Mouse (Mus musculus): Measurements from ENCODE around the gene Racgap1. TPM values are rescaled to one million over a fixed set of nuclear protein-coding genes. Genes with fewer than 3 reads are reported as not detected.

Gene Racgap1
- polyA plus RNA-seq (2015; fragmentation: Nextera tagmentation; extraction: Ambion mirVana), result 70.4 and 74.5 TPM in 2 replicates

GRCm38 (mm10) chr15:99651163-99651872 is at the start of gene Racgap1:
Gene Racgap1, minus strand, starts transcription at chr15:99651656.

DNA sequence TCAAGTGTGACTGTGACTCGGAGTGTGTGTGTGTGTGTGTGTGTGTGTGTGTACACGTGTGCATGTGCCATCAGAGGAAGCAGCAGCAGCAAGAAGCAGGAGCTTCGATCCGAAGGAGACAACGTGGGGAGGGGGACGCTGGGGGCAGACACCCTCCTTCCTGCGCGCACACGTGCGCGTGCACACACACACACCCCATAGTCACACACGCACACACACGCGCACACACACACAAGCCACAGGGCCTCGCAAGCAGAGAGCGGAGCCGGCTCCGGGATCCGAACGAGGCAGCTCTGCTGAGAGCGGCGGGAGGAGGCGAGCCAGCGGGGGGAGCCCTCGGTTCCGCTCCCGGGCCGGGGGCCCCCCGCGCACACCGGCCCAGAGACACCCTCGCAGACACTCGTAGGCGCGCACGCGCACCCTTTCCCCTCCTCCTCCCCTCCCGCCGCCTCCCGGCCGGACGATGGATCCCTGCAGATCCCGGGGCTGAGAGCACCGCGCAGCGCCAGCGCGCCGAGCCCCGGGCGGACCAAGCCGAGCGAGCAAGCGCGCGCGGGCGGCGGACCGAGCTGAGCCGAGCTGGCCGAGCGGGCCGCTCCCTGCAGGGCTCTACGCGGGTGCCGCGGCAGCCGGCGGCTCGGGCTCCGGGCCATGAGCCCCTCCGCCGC is 18.8 kb upstream of the Racgap1 start, which contains the start of gene Asic1:
TSS of gene Asic1 (plus strand) at position 215 of the 668 bp plus-strand sequence.

GRCm38 (mm10) chr15:99600986-99601822 is 50.3 kb downstream of the Racgap1 start, which contains the start of gene Aqp6:
Gene Aqp6, plus strand, starts transcription at chr15:99601400.

DNA sequence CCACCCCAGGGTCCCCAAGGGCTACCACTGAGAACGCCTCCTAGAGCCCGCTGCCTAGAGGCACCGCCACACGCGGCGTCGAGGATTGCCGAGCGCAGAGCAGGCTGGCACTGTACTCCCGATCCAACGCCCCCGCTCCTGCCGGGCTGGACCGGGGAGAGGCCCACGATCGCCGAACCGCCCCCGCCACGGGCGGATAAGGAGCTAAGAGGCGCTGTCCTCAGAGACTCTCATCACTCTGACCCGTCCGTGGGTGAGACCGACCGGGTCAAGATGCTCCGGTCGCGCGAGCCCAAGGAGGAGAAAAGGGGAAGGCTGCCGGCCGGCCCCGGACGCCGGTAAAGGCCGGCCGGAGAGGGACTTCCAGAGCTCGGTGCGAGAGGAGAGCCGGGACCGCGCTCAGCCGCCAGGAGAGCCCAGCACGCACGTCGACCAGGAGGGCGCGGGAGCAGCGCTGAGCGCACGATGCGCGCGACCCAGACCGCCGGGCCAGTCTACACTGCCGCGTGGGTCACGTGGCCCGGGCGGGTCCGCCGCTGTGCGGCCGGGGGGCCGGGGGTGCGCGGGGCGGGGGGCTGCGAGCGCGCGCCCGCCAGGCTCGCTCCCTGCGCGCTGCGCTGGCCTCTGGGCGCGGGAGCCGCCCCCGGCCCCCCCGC is 60.9 kb downstream of the Racgap1 start, which contains the start of gene Aqp5:
TSS of gene Aqp5 (plus strand) at position 354 of the 656 bp plus-strand sequence.

DNA sequence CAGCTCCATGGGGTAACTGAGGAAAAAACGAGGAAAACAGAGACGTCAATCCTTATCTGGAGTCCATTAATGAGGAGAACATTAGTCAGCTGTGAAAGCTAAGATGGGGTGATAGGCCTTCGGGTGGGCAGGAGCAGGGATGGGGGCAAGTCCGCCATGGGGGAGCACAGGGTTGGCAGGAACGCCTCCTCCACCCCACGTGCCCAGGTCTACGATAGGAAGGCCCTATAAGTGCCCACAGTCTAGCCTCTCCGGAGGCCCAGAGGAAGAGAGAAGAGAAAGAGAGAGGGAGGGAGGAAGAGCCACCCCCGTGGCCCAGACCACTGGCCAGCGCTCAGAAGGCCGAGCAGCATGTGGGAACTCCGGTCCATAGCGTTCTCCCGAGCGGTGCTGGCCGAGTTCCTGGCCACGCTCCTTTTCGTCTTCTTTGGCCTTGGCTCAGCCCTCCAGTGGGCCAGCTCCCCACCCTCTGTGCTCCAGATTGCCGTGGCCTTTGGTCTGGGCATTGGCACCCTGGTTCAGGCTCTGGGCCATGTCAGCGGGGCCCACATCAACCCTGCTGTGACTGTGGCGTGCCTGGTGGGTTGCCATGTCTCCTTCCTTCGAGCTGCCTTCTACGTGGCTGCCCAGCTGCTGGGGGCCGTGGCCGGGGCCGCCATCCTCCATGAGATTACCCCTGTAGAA is 72.5 kb downstream of the Racgap1 start, which contains the start of gene Aqp2:
TSS of gene Aqp2 (plus strand) at position 254 of the 684 bp plus-strand sequence.

Other genes with a start within 250 kb of the Racgap1 start
- 1.4 and 2.2 TPM in 2 replicates for gene Nckap5l, start 193.9 kb downstream of the Racgap1 start, polyA plus RNA-seq (2015; fragmentation: Nextera tagmentation; extraction: Ambion mirVana)
- gene Bcdin3d, start 176.9 kb downstream of the Racgap1 start, polyA plus RNA-seq (2015; fragmentation: Nextera tagmentation; extraction: Ambion mirVana), result 7.7 and 8.2 TPM in 2 replicates
- 0.13 TPM in 1 of 2 replicates, not detected in the other for gene Faim2, start 123.5 kb downstream of the Racgap1 start, polyA plus RNA-seq (2015; fragmentation: Nextera tagmentation; extraction: Ambion mirVana)
- gene Aqp2, start 72.6 kb downstream of the Racgap1 start, polyA plus RNA-seq (2015; fragmentation: Nextera tagmentation; extraction: Ambion mirVana), result not detected in 2 replicates
- gene Aqp5, start 60.9 kb downstream of the Racgap1 start, polyA plus RNA-seq (2015; fragmentation: Nextera tagmentation; extraction: Ambion mirVana), result 0.17 and 0.29 TPM in 2 replicates
- gene Aqp6, start 50.3 kb downstream of the Racgap1 start, polyA plus RNA-seq (2015; fragmentation: Nextera tagmentation; extraction: Ambion mirVana), result not detected in 2 replicates
- gene Asic1, start 18.7 kb upstream of the Racgap1 start, polyA plus RNA-seq (2015; fragmentation: Nextera tagmentation; extraction: Ambion mirVana), result 0.25 and 0.52 TPM in 2 replicates
- 11.6 and 14.5 TPM in 2 replicates for gene Smarcd1, start 50.5 kb upstream of the Racgap1 start, polyA plus RNA-seq (2015; fragmentation: Nextera tagmentation; extraction: Ambion mirVana)
- gene Gm17349, start 53.8 kb upstream of the Racgap1 start, polyA plus RNA-seq (2015; fragmentation: Nextera tagmentation; extraction: Ambion mirVana), result not detected in 2 replicates
- 0.19 and 0.33 TPM in 2 replicates for gene Gpd1, start 65.9 kb upstream of the Racgap1 start, polyA plus RNA-seq (2015; fragmentation: Nextera tagmentation; extraction: Ambion mirVana)
- 115 and 136 TPM in 2 replicates for gene Cox14, start 74.0 kb upstream of the Racgap1 start, polyA plus RNA-seq (2015; fragmentation: Nextera tagmentation; extraction: Ambion mirVana)
- 15.5 and 20.6 TPM in 2 replicates for gene Cers5, start 121.2 kb upstream of the Racgap1 start, polyA plus RNA-seq (2015; fragmentation: Nextera tagmentation; extraction: Ambion mirVana)
- 8.8 and 11.4 TPM in 2 replicates for gene Lima1, start 223.8 kb upstream of the Racgap1 start, polyA plus RNA-seq (2015; fragmentation: Nextera tagmentation; extraction: Ambion mirVana)